Mouse (Mus musculus) olfactory bulb, adult 2 months (tissue): ENCODE results near the gene Mageb3.
"Not testable (repeated sequence)": the region's sequence is repeated elsewhere in the genome, so short reads cannot be mapped to it uniquely, and the experiment has no call there.

Source experiments
- CTCF ChIP-seq: fragments of 200-500 bp; IDR thresholded peaks from 2 replicates; pipeline ENCODE4 v1.5.1; 2012; ENCODE audit warnings: low read depth, mild to moderate bottlenecking, low read length, moderate library complexity; ENCODE audit not compliant: insufficient read depth
- POLR2A ChIP-seq: fragments of 200-500 bp; IDR thresholded peaks from 2 replicates; pipeline ENCODE4 v1.6.1; 2012; ENCODE audit warnings: mild to moderate bottlenecking, low read depth, low read length, moderate library complexity; ENCODE audit not compliant: insufficient read depth

DNA sequence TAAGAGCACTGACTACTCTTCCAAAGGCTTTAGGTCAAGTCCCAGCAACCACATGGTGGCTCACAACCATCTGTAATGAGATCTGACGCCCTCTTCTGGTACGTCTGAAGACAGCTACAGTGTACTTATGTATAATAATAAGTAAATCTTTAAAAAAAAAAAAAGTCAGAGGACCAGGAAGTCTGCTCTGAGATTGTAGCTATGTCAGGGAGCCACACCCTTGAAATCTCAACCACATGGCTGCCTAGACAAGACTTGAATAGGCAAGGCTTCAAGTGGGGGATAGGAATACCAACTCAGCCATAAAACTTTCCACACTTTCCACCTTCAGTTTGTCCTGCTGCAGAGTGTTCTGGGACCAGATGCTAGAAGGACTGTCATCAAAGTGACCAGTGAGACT lies 18.3 kb downstream of the Mageb3 start:
- TF ChIP-seq POLR2A, CTCF: not testable (repeated sequence)
